Mouse (Mus musculus): ENCODE results near the gene Gm34653. TPM values are rescaled to one million over a fixed set of nuclear protein-coding genes. Genes with fewer than 3 reads are reported as not detected.

Gm34653 gene
- polyA plus RNA-seq, 1 experiment from 2014 or later, result not detected

Other genes with a start within 250 kb of the Gm34653 start
- gene Gapvd1, start 77.8 kb upstream of the Gm34653 start, polyA plus RNA-seq (2015; fragmentation: Nextera tagmentation; extraction: Ambion mirVana), result 55.6 and 59.5 TPM in 2 replicates
- 631 and 745 TPM in 2 replicates for gene Hspa5, start 61.0 kb upstream of the Gm34653 start, polyA plus RNA-seq (2015; fragmentation: Nextera tagmentation; extraction: Ambion mirVana)
- gene Rabepk, start 33.1 kb upstream of the Gm34653 start, polyA plus RNA-seq (2015; fragmentation: Nextera tagmentation; extraction: Ambion mirVana), result 22.9 and 27.2 TPM in 2 replicates
- gene Fbxw2, start 6.7 kb upstream of the Gm34653 start, polyA plus RNA-seq (2015; fragmentation: Nextera tagmentation; extraction: Ambion mirVana), result 55.0 and 66.1 TPM in 2 replicates
- gene Cutal, start 41.4 kb downstream of the Gm34653 start, polyA plus RNA-seq (2015; fragmentation: Nextera tagmentation; extraction: Ambion mirVana), result 0.14 and 0.20 TPM in 2 replicates
- gene Psmd5, start 42.0 kb downstream of the Gm34653 start, polyA plus RNA-seq (2015; fragmentation: Nextera tagmentation; extraction: Ambion mirVana), result 58.2 and 59.0 TPM in 2 replicates
- 3.0 and 3.2 TPM in 2 replicates for gene Phf19, start 81.0 kb downstream of the Gm34653 start, polyA plus RNA-seq (2015; fragmentation: Nextera tagmentation; extraction: Ambion mirVana)
- 1.7 and 1.9 TPM in 2 replicates for gene Traf1, start 128.8 kb downstream of the Gm34653 start, polyA plus RNA-seq (2015; fragmentation: Nextera tagmentation; extraction: Ambion mirVana)
- gene Hc, start 228.4 kb downstream of the Gm34653 start, polyA plus RNA-seq (2015; fragmentation: Nextera tagmentation; extraction: Ambion mirVana), result 0.19 and 0.83 TPM in 2 replicates